Mouse (Mus musculus): ENCODE results near the gene Pappa. TPM values are rescaled to one million over a fixed set of nuclear protein-coding genes. Genes with fewer than 3 reads are reported as not detected.

Gene Pappa
- total RNA-seq, 1 experiment from 2014 or later, result not detected

DNA sequence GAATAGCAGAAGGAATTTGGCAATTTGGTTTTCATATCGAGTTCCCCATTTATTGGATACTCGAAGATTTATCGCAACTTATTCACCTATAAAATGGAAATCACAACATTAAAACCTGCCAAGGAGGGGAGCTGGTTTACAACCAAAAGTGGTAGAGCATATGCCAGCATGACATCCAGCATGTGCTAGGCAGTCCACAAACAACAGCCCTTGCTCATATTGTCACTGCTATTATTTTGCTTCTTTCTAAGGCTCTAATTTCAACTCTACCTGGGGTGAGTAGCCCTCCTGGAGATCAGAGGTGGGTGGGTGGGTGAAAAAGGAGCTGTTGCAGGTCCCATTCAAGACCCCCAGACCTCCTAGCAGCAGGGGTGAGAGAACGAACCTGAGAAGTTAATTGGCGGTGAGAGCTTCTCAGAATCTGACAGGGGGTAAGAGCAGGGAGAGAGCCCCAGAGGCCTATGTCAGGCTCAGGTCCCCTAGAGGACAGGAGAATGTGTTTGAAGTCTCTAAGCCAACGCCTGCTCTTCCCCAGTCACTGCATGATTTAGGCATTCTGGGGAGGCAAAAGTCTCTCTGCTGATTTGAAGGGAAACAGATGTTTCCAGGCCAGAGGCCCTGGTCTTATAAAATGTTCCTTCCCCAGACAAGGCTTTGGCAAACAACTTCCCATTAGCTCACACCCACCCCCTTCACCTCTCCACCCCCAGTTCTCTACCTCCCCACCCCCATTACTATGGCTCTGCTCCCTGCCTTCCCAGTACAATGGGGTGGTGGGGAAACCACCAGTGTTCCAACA, 279.1 kb downstream of the Pappa start:
- ATAC-seq (ENCODE audit: extremely low read depth, insufficient number of reproducible peaks, low FRiP score, poor library complexity, severe bottlenecking), result no peak

Measured in neutrophil, adult 5-6 weeks (primary cell).